Mouse (Mus musculus): ENCODE measurements around the gene Mt4.
"Not testable (repeated sequence)": the region's sequence is repeated elsewhere in the genome, so short reads cannot be mapped to it uniquely, and the experiment has no call there.

Mt4 gene

GRCm38 (mm10) chr8:94135556-94135955 is 1.4 kb upstream of the Mt4 start:
- DNase-seq (ENCODE audit: low spot score): no peak

GRCm38 (mm10) chr8:94136192-94136591 is 805 bp upstream of the Mt4 start:
- no peak for DNase-seq (ENCODE audit: low spot score)

GRCm38 (mm10) chr8:94140266-94140795 is 3.3 kb downstream of the Mt4 start:
- no peak for DNase-seq (ENCODE audit: low spot score)

- DNase-seq (ENCODE audit: low spot score): no peak
Measured at GRCm38 (mm10) chr8:94148236-94148635, 11.2 kb downstream of the Mt4 start.

GRCm38 (mm10) chr8:94150925-94151324 is 13.9 kb downstream of the Mt4 start:
- no peak for DNase-seq (ENCODE audit: low spot score)

GRCm38 (mm10) chr8:94152513-94153300 is 15.7 kb downstream of the Mt4 start, which contains the start of gene Mt3:
Gene Mt3 (plus strand): TSS chr8:94152607.
- peak; percentile 63 for DNase-seq (ENCODE audit: low spot score)

- DNase-seq (ENCODE audit: low spot score): no peak
Measured at GRCm38 (mm10) chr8:94153451-94153850, 16.5 kb downstream of the Mt4 start.

- DNase-seq (ENCODE audit: low spot score): no peak
Measured at GRCm38 (mm10) chr8:94154537-94154936, 17.5 kb downstream of the Mt4 start.

GRCm38 (mm10) chr8:94156092-94156491 is 19.1 kb downstream of the Mt4 start:
- no peak for DNase-seq (ENCODE audit: low spot score)

GRCm38 (mm10) chr8:94165772-94166171 is 28.8 kb downstream of the Mt4 start:
- not testable (repeated sequence) for DNase-seq (ENCODE audit: low spot score)

GRCm38 (mm10) chr8:94167244-94167643 is 30.2 kb downstream of the Mt4 start:
- DNase-seq (ENCODE audit: low spot score): peak; percentile 69

GRCm38 (mm10) chr8:94169547-94169946 is 32.5 kb downstream of the Mt4 start:
- DNase-seq (ENCODE audit: low spot score): no peak

- DNase-seq (ENCODE audit: low spot score): no peak
Measured at GRCm38 (mm10) chr8:94171321-94171755, 34.3 kb downstream of the Mt4 start.

GRCm38 (mm10) chr8:94172075-94172808 is 35.2 kb downstream of the Mt4 start, which contains the start of gene Mt2:
Gene Mt2 (plus strand): TSS chr8:94172664.
- DNase-seq (ENCODE audit: low spot score): peak; percentile 89

GRCm38 (mm10) chr8:94172809-94173732 is 36.1 kb downstream of the Mt4 start:
- no peak for DNase-seq (ENCODE audit: low spot score)

GRCm38 (mm10) chr8:94173848-94174403 is 36.9 kb downstream of the Mt4 start:
- DNase-seq (ENCODE audit: low spot score): no peak

- DNase-seq (ENCODE audit: low spot score): no peak
Measured at GRCm38 (mm10) chr8:94174619-94175213, 37.7 kb downstream of the Mt4 start.

GRCm38 (mm10) chr8:94177716-94178390 is 40.9 kb downstream of the Mt4 start:
- no peak for DNase-seq (ENCODE audit: low spot score)

- DNase-seq (ENCODE audit: low spot score): peak; percentile 95
Measured at GRCm38 (mm10) chr8:94178857-94179712, 42.1 kb downstream of the Mt4 start, which contains the start of gene Mt1. Gene Mt1 (plus strand): TSS chr8:94179082.

Data from ovary, adult 18-20 months (tissue).